Mouse (Mus musculus) layer of hippocampus, adult 11-12 months (tissue): Measurements from ENCODE around the gene Parm1.

Experiments used
- DNase-seq: peaks from one replicate; pipeline ENCODE4 v3.0.0; 2022; ENCODE audit warnings: low spot score

Parm1 gene

GRCm38 (mm10) chr5:91517480-91518301 is at the start of gene Parm1:
Gene Parm1 (plus strand): TSS chr5:91517615.
- DNase-seq: peak; percentile 84

GRCm38 (mm10) chr5:91475241-91475640 is 42.2 kb upstream of the Parm1 start:
- DNase-seq: no peak

- DNase-seq: no peak
These were observed 40.6 kb upstream of the Parm1 start for GRCm38 (mm10) chr5:91476863-91477262.

- DNase-seq: no peak
These were observed 38.7 kb upstream of the Parm1 start for GRCm38 (mm10) chr5:91478673-91479072.

- no peak for DNase-seq
These were observed 37.3 kb upstream of the Parm1 start for GRCm38 (mm10) chr5:91480129-91480528.

GRCm38 (mm10) chr5:91484324-91484723 is 33.1 kb upstream of the Parm1 start:
- no peak for DNase-seq

GRCm38 (mm10) chr5:91494456-91494855 is 23.0 kb upstream of the Parm1 start:
- no peak for DNase-seq

DNA sequence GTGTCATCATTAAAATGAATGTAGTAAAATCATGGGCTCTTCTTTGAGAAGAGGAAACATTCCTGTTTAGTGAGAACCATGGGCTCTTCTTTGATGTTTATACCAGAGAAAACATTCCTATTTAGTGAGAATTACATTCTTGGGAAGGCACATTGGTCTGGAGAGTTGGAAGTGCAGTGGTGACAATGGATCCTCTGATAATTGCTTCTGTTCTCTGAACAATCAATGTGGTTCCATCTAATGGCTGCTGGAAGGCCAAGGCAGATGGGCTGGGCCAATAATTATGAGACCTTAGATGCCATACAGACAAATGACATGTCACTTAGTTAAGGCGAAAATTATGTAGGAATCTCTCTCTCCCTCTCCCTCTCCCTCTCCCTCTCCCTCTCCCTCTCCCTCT is 16.1 kb upstream of the Parm1 start:
- DNase-seq: no peak

- no peak for DNase-seq
These were observed 15.0 kb upstream of the Parm1 start for GRCm38 (mm10) chr5:91502366-91502765.

GRCm38 (mm10) chr5:91504320-91504922 is 13.0 kb upstream of the Parm1 start:
- no peak for DNase-seq

GRCm38 (mm10) chr5:91517077-91517476 is 338 bp upstream of the Parm1 start:
- no peak for DNase-seq

GRCm38 (mm10) chr5:91518302-91518790 is 931 bp downstream of the Parm1 start:
- DNase-seq: no peak

- no peak for DNase-seq
These were observed 1.5 kb downstream of the Parm1 start for GRCm38 (mm10) chr5:91518946-91519345.

DNA sequence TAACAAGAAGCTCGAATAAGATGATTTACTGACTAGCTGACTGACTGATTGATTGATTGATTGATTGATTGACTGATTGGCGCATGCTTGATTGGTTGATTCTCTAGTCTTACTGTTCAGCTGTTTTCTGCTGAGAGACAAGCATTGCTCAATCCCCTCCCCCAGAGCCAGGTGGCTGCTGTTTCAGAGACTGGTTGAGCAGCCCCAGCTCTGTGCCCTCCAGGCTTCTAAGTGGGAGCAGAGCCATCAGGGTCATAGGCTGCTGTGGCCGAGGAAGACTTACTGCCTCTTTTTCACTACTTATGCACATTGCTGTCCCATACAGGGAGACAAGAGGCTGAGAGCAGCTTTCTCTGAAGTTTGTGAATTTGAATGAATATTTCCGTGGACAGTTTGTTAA is 2.1 kb downstream of the Parm1 start:
- DNase-seq: no peak

DNA sequence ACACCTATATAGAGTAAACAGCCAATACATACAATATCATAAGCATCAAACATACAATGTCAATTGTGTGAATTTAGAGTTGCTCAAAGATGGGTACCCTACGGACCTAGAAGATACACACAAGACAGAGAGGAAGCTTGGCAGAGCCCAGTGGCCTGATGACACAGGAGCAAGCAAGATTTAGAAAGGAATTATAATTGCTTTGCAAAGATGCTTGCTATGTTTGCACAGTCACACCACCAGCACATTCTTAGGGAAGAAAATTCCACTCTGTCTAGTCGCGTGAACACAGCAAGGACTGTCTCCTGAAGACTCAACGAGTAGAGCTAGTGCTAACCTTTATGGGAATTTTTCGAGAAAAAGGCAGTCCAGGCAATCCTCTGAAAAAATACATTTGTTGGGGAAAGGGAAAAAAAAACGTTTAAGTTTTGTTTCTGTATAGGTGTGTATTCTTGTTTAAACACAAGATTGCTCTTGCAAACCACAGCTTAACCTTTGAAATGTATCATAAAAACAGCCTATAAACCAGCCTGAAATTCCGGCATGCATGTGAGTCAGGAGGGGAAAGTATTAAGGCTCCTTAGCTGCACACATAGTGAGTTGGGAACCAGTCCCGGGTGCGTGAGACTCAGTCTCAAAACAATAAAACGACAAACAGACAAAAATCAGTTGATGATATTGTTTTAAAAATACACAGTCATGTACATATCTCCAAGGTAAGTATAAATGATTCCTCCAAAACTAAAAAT is 15.5 kb downstream of the Parm1 start:
- no peak for DNase-seq

- no peak for DNase-seq
These were observed 41.7 kb downstream of the Parm1 start for GRCm38 (mm10) chr5:91559071-91559610.

DNA sequence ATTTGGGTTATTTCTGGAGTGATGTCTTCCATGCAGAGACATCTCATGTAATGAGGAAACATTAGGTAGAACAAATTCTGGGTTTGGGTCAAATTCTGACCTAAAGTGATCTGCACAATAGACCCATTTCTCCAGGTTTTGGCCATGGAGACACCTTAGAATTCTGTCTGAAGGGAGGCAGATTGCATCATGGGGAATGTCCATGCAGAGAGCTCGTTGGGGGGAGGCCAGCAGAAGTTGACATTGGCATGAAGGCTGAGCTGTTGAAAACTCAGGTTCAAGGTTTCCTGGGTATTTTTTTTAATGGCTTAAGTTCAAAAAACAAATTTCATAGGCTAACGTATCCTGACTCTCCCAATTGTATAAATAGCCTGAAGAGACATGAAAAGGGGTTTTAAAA is 42.3 kb downstream of the Parm1 start:
- DNase-seq: no peak

DNA sequence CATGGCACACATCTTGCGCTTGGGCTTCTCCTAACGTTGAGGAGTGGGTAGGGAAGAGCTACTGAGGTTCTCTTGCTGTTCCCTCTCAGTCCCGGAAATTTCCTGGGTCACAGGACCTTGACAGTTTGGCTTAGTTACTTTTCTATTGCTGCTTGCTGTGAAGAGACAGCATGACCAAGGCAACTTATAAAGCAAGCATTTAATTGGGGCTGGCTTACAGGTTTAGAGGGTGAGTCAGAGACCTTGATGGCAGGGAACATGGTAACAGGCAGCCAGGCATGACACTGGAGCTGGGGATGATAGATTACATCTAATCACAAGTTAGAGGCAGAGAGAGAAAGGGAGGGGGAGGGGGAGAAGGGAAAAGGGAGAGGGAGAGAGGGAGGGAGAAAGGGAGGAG is 44.0 kb downstream of the Parm1 start:
- no peak for DNase-seq

- no peak for DNase-seq
These were observed 45.1 kb downstream of the Parm1 start for GRCm38 (mm10) chr5:91562486-91562885.

DNA sequence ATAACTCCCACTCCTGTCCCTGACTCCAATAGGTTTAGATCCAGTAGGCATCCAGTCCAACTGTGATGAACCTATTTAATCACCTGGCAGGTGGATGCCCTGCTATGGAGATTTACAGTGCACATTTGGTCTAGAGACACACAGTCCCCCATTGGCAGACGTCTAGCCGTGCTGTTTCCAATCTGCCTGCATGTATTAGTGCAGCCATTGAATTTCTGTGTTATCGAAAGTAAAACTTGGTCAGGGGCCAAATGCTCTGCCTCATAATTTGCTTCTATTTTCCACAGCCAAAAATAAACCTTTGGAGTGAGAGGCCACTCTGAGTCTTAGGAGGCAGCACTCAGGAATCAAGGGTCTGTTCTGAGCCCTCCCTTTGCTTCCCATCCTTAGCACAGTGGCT is 46.6 kb downstream of the Parm1 start:
- peak; percentile 34 for DNase-seq

GRCm38 (mm10) chr5:91565458-91565857 is 48.0 kb downstream of the Parm1 start:
- DNase-seq: no peak

DNA sequence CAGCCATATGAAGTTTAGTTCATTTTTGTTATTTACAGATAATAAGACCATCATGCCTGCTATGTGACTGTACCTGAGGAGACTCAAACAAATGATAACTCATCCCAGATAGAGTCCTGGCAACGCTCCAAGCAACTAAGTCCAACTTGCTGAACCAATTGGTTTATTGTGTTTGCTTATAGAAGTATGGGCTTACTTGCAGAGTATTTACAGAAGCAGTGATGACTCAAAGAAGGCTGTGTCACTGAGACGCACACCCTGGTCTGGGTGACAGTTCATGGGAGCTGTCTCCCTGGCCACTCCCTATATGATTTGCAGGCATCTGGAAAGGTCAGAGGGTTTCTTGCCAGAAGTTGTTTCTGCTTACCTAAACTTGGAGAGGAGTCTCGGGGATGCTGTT is 49.2 kb downstream of the Parm1 start:
- no peak for DNase-seq

DNA sequence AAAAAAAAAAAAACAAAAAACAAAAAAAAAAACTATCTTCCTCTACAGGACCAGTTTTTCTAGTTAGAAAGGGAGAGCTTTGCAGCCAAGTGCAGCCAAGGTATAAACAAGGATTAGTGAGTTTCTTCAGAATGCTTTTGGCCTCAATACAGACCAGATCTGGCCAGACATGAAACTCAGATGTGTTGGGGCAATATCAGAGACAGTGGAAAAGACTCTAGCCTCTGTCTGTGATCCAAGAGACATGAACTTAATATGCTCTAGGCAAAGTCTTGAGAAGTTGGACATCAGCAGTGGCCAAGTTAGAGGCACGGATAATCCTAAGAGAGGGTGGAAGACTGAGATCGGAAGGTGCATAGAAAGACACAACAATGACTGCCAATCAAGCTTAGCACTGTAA is 56.8 kb downstream of the Parm1 start:
- DNase-seq: no peak
